In the genomic region with DNA sequence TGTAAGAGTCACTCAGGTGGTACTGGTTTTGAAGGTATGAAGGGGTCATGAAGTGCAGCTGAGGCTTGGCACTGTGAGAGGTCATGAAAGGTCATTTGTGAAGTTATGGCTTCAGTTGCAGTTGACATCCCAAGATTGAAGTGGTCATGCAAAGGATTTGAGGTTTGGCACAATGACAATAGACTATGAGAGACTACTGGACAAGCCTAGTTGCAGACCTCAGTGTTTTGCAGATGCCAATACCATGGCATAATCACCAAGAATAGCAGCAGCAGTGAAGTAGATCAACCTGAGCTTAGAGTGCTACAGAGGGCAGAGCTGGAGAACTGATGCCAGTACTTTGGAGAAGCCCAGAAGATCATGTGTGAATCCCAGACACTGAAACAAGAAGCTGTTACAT, we compare ENCODE assay signal across 15 mouse cellular contexts.
"Had no signal": no experiment of that assay in that cellular context is flagged by ENCODE, and none has a peak within 500 bp of the region (broad histone marks: within the 10 kb centered on the region; RNA-seq: fewer than 3 reads in every experiment).

No protein-coding gene starts in this region.

- H3K9me3 ChIP-seq: neural tube, embryonic 13.5 days; neural tube, embryonic 15.5 days; stomach, embryonic 15.5 days had no signal

- H3K4me1 ChIP-seq: neural tube, embryonic 13.5 days; neural tube, embryonic 15.5 days; stomach, embryonic 15.5 days had no signal

- H3K4me3 ChIP-seq: neural tube, embryonic 13.5 days; neural tube, embryonic 15.5 days; stomach, embryonic 15.5 days had no signal

- DNase-seq: retina, postnatal 1 day; right cerebral cortex, adult 18-20 months; right cerebral cortex, postnatal 14 days; right cerebral cortex, postnatal 25 days; right cerebral cortex, postnatal 4 days; spleen, adult 18-20 months; thymus, adult 18-20 months; thymus, adult 2 months; thymus, postnatal 14 days; thymus, postnatal 25 days; thymus, postnatal 36 days had no signal

- H3K27me3 ChIP-seq: neural tube, embryonic 13.5 days; neural tube, embryonic 15.5 days; stomach, embryonic 15.5 days had no signal

- H3K4me2 ChIP-seq: neural tube, embryonic 13.5 days; neural tube, embryonic 15.5 days; stomach, embryonic 15.5 days had no signal

- H3K36me3 ChIP-seq: neural tube, embryonic 13.5 days; neural tube, embryonic 15.5 days; stomach, embryonic 15.5 days had no signal

- H3K27ac ChIP-seq: neural tube, embryonic 13.5 days; neural tube, embryonic 15.5 days; stomach, embryonic 15.5 days; stomach, postnatal 0 days had no signal

- H3K9ac ChIP-seq: neural tube, embryonic 13.5 days; neural tube, embryonic 15.5 days; stomach, embryonic 15.5 days had no signal
